Mouse (Mus musculus): ENCODE measurements around the gene Sf3a2. TPM values are rescaled to one million over a fixed set of nuclear protein-coding genes. Genes with fewer than 3 reads are reported as not detected.

Gene Sf3a2
- polyA plus RNA-seq, 2 experiments, result 80.6 to 102 TPM

- WGBS, result 44% methylated on average over 2 of the region's 2 CpGs
- no peak for ATAC-seq (ENCODE audit: low FRiP score, low read depth)
- Histone ChIP-seq H3K27me3 (ENCODE audit: control insufficient read depth, insufficient read depth, low read length) (no peaks in the 10 kb centered on the region), H3K4me1 (ENCODE audit: control insufficient read depth, insufficient read depth, low read length) (peaks cover 4% of the 10 kb centered on the region; the same call in 1 of the 2 replicates), H3K36me3 (ENCODE audit: control insufficient read depth, insufficient read depth, low read length) (no peaks in the 10 kb centered on the region), H3K4me3 (replicated peaks; ENCODE audit: low read length) (no peak overlapping the region), H3K9me3 (ENCODE audit: control insufficient read depth, low read length) (no peaks in the 10 kb centered on the region), H3K27ac (replicated peaks; ENCODE audit: low read depth, low read length) (no peak overlapping the region), H3K4me2 (replicated peaks; ENCODE audit: low read depth, low read length, severe bottlenecking) (no peak overlapping the region), H3K9ac (ENCODE audit: low read depth, low read length, severe bottlenecking) (no peak overlapping the region)
- TF ChIP-seq POLR2A (IDR thresholded peaks at IDR 0.05; ENCODE audit: borderline replicate concordance, extremely low read depth, insufficient read depth, insufficient read length), result no peak
- no peak for DNase-seq (ENCODE audit: low spot score)
Measured at GRCm38 (mm10) chr10:80821991-80822390, 24.0 kb downstream of the Sf3a2 start.

GRCm38 (mm10) chr10:80822528-80822927 is 24.5 kb downstream of the Sf3a2 start:
- 91% methylated on average over 5 of the region's 5 CpGs for WGBS
- Histone ChIP-seq H3K9me3 (ENCODE audit: control insufficient read depth, low read length) (no peaks in the 10 kb centered on the region), H3K4me2 (replicated peaks; ENCODE audit: low read depth, low read length, severe bottlenecking) (no peak overlapping the region), H3K27me3 (ENCODE audit: control insufficient read depth, insufficient read depth, low read length) (no peaks in the 10 kb centered on the region), H3K27ac (replicated peaks; ENCODE audit: low read depth, low read length) (no peak overlapping the region), H3K4me3 (replicated peaks; ENCODE audit: low read length) (no peak overlapping the region), H3K9ac (ENCODE audit: low read depth, low read length, severe bottlenecking) (no peak overlapping the region), H3K4me1 (ENCODE audit: control insufficient read depth, insufficient read depth, low read length) (peaks cover 4% of the 10 kb centered on the region; the same call in 1 of the 2 replicates), H3K36me3 (ENCODE audit: control insufficient read depth, insufficient read depth, low read length) (no peaks in the 10 kb centered on the region)
- TF ChIP-seq POLR2A (IDR thresholded peaks at IDR 0.05; ENCODE audit: borderline replicate concordance, extremely low read depth, insufficient read depth, insufficient read length), result no peak
- ATAC-seq (ENCODE audit: low FRiP score, low read depth) (no peak), DNase-seq (ENCODE audit: low spot score) (no peak)

- Histone ChIP-seq H3K27me3 (ENCODE audit: control insufficient read depth, insufficient read depth, low read length) (no peaks in the 10 kb centered on the region), H3K9me3 (ENCODE audit: control insufficient read depth, low read length) (no peaks in the 10 kb centered on the region), H3K4me3 (replicated peaks; ENCODE audit: low read length) (no peak overlapping the region), H3K36me3 (ENCODE audit: control insufficient read depth, insufficient read depth, low read length) (peaks cover 1% of the 10 kb centered on the region; the same call in 1 of the 2 replicates), H3K4me1 (ENCODE audit: control insufficient read depth, insufficient read depth, low read length) (peaks cover 9% of the 10 kb centered on the region), H3K4me2 (replicated peaks; ENCODE audit: low read depth, low read length, severe bottlenecking) (no peak overlapping the region), H3K27ac (replicated peaks; ENCODE audit: low read depth, low read length) (no peak overlapping the region), H3K9ac (ENCODE audit: low read depth, low read length, severe bottlenecking) (no peak overlapping the region)
- WGBS, result 85% methylated on average over 1 of the region's 1 CpGs
- DNase-seq (ENCODE audit: low spot score), result no peak
- no peak for ATAC-seq (ENCODE audit: low FRiP score, low read depth)
- TF ChIP-seq POLR2A (IDR thresholded peaks at IDR 0.05; ENCODE audit: borderline replicate concordance, extremely low read depth, insufficient read depth, insufficient read length), result no peak
Measured at GRCm38 (mm10) chr10:80823316-80823715, 25.3 kb downstream of the Sf3a2 start.

GRCm38 (mm10) chr10:80823847-80824643 is 26.0 kb downstream of the Sf3a2 start:
- no peaks in the 10 kb centered on the region for H3K27me3 ChIP-seq (ENCODE audit: control insufficient read depth, insufficient read depth, low read length)
- DNase-seq (ENCODE audit: low spot score), result no peak
- peaks cover 9% of the 10 kb centered on the region for H3K4me1 ChIP-seq (ENCODE audit: control insufficient read depth, insufficient read depth, low read length)
- no peak for TF ChIP-seq POLR2A (IDR thresholded peaks at IDR 0.05; ENCODE audit: borderline replicate concordance, extremely low read depth, insufficient read depth, insufficient read length)
- no peak overlapping the region for H3K4me3 ChIP-seq (replicated peaks; ENCODE audit: low read length)
- no peak for ATAC-seq (ENCODE audit: low FRiP score, low read depth)
- H3K9me3 ChIP-seq (ENCODE audit: control insufficient read depth, low read length), result no peaks in the 10 kb centered on the region
- H3K9ac ChIP-seq (ENCODE audit: low read depth, low read length, severe bottlenecking), result no peak overlapping the region
- H3K4me2 ChIP-seq (replicated peaks; ENCODE audit: low read depth, low read length, severe bottlenecking), result no peak overlapping the region
- peaks cover 5% of the 10 kb centered on the region for H3K36me3 ChIP-seq (ENCODE audit: control insufficient read depth, insufficient read depth, low read length)
- WGBS, result 64% methylated on average over 8 of the region's 8 CpGs
- H3K27ac ChIP-seq (replicated peaks; ENCODE audit: low read depth, low read length), result no peak overlapping the region

- DNase-seq (ENCODE audit: low spot score), result no peak
- H3K27ac ChIP-seq (replicated peaks; ENCODE audit: low read depth, low read length), result no peak overlapping the region
- peaks cover 13% of the 10 kb centered on the region for H3K36me3 ChIP-seq (ENCODE audit: control insufficient read depth, insufficient read depth, low read length)
- H3K4me2 ChIP-seq (replicated peaks; ENCODE audit: low read depth, low read length, severe bottlenecking), result no peak overlapping the region
- H3K4me1 ChIP-seq (ENCODE audit: control insufficient read depth, insufficient read depth, low read length), result peaks cover 9% of the 10 kb centered on the region
- H3K9me3 ChIP-seq (ENCODE audit: control insufficient read depth, low read length), result no peaks in the 10 kb centered on the region
- no peak for TF ChIP-seq POLR2A (IDR thresholded peaks at IDR 0.05; ENCODE audit: borderline replicate concordance, extremely low read depth, insufficient read depth, insufficient read length)
- no peak overlapping the region for H3K9ac ChIP-seq (ENCODE audit: low read depth, low read length, severe bottlenecking)
- no peak for ATAC-seq (ENCODE audit: low FRiP score, low read depth)
- 86% methylated on average over 2 of the region's 2 CpGs for WGBS
- no peak overlapping the region for H3K4me3 ChIP-seq (replicated peaks; ENCODE audit: low read length)
- no peaks in the 10 kb centered on the region for H3K27me3 ChIP-seq (ENCODE audit: control insufficient read depth, insufficient read depth, low read length)
Measured at GRCm38 (mm10) chr10:80824827-80825226, 26.8 kb downstream of the Sf3a2 start.
